Mouse (Mus musculus) embryonic facial prominence, embryonic 15.5 days (tissue): ENCODE results near the gene Arl14. TPM values are rescaled to one million over a fixed set of nuclear protein-coding genes. Genes with fewer than 3 reads are reported as not detected.
"Not testable (repeated sequence)": the region's sequence is repeated elsewhere in the genome, so short reads cannot be mapped to it uniquely, and the experiment has no call there.

ENCODE experiments used
- ATAC-seq: fragments of 200-750 bp; cut with Nextera tagmentation; 2 replicates; pipeline ENCODE4 v1.8.0; 2017; ENCODE audit warnings: low read depth, moderate TSS enrichment; ENCODE audit not compliant: insufficient number of reproducible peaks, low FRiP score, low TSS enrichment
- H3K27ac ChIP-seq: fragments of 300-500 bp; sonication (generic); replicated peaks from 2 replicates; pipeline ENCODE4 v1.5.1; 2015; ENCODE audit warnings: mild to moderate bottlenecking, inconsistent platforms
- H3K27me3 ChIP-seq: fragments of 300-500 bp; sonication (generic); 2 replicates; pipeline ENCODE4 v1.6.1; 2015; ENCODE audit warnings: inconsistent platforms
- H3K36me3 ChIP-seq: fragments of 300-500 bp; sonication (generic); 2 replicates; pipeline ENCODE4 v1.6.1; 2015; ENCODE audit warnings: mild to moderate bottlenecking, inconsistent platforms
- H3K4me1 ChIP-seq: fragments of 300-500 bp; sonication (generic); 2 replicates; pipeline ENCODE4 v1.6.1; 2015; ENCODE audit warnings: inconsistent platforms
- H3K4me2 ChIP-seq: fragments of 300-500 bp; sonication (generic); replicated peaks from 2 replicates; pipeline ENCODE4 v1.6.1; 2015; ENCODE audit warnings: mild to moderate bottlenecking, inconsistent platforms
- H3K4me3 ChIP-seq: fragments of 300-500 bp; sonication (generic); replicated peaks from 2 replicates; pipeline ENCODE4 v1.5.1; 2015; ENCODE audit warnings: mild to moderate bottlenecking, inconsistent platforms
- H3K9ac ChIP-seq: fragments of 300-500 bp; sonication (generic); 2 replicates; pipeline ENCODE4 v1.6.1; 2015; ENCODE audit warnings: inconsistent platforms
- H3K9me3 ChIP-seq: fragments of 300-500 bp; sonication (generic); replicated peaks from 2 replicates; pipeline ENCODE4 v1.6.1; 2016; ENCODE audit warnings: inconsistent platforms
- WGBS: fragments of 180-500 bp; shearing (Covaris S2); methylation state at CpG from one replicate; pipeline ENCODE4 v1.1.7; 2015; 5-methylcytosine and 5-hydroxymethylcytosine counted together
- polyA plus RNA-seq: library from polyadenylated mRNA; unstranded; fragments of >200 nt; fragmentation: Nextera tagmentation; extraction: Ambion mirVana; gene quantifications from 2 replicates; pipeline ENCODE4 v1.2.1, GENCODE M21; 2015

Gene Arl14
- polyA plus RNA-seq, 1 experiment from 2014 or later: 0.13 TPM

GRCm38 (mm10) chr3:69214566-69214965 lies 7.7 kb upstream of the Arl14 start:
- Histone ChIP-seq H3K4me3 (no peak overlapping the region), H3K4me2 (no peak overlapping the region), H3K27me3 (no peaks in the 10 kb centered on the region), H3K27ac (no peak overlapping the region), H3K9ac (no peak overlapping the region), H3K36me3 (no peaks in the 10 kb centered on the region), H3K4me1 (no peaks in the 10 kb centered on the region), H3K9me3 (no peaks in the 10 kb centered on the region)
- WGBS: 94% methylated on average over 5 of the region's 5 CpGs
- ATAC-seq: no peak

GRCm38 (mm10) chr3:69222502-69222900 lies 282 bp downstream of the Arl14 start:
- H3K4me3 ChIP-seq: no peak overlapping the region
- H3K36me3 ChIP-seq: no peaks in the 10 kb centered on the region
- 89% methylated on average over 14 of the region's 14 CpGs for WGBS
- ATAC-seq: no peak
- H3K9ac ChIP-seq: no peak overlapping the region
- no peak overlapping the region for H3K27ac ChIP-seq
- H3K9me3 ChIP-seq: no peaks in the 10 kb centered on the region
- no peaks in the 10 kb centered on the region for H3K4me1 ChIP-seq
- no peak overlapping the region for H3K4me2 ChIP-seq
- H3K27me3 ChIP-seq: no peaks in the 10 kb centered on the region

GRCm38 (mm10) chr3:69222987-69223386 lies 768 bp downstream of the Arl14 start:
- Histone ChIP-seq H3K4me3 (no peak overlapping the region), H3K4me1 (no peaks in the 10 kb centered on the region), H3K9me3 (no peaks in the 10 kb centered on the region), H3K9ac (no peak overlapping the region), H3K27ac (no peak overlapping the region), H3K36me3 (no peaks in the 10 kb centered on the region), H3K4me2 (no peak overlapping the region), H3K27me3 (no peaks in the 10 kb centered on the region)
- ATAC-seq: no peak
- 85% methylated on average over 7 of the region's 7 CpGs for WGBS

GRCm38 (mm10) chr3:69223666-69224065 lies 1.4 kb downstream of the Arl14 start:
- no peaks in the 10 kb centered on the region for H3K4me1 ChIP-seq
- H3K36me3 ChIP-seq: no peaks in the 10 kb centered on the region
- H3K9me3 ChIP-seq: no peaks in the 10 kb centered on the region
- 69% methylated on average over 8 of the region's 8 CpGs for WGBS
- no peak for ATAC-seq
- no peak overlapping the region for H3K4me3 ChIP-seq
- no peak overlapping the region for H3K4me2 ChIP-seq
- H3K9ac ChIP-seq: no peak overlapping the region
- H3K27me3 ChIP-seq: no peaks in the 10 kb centered on the region
- no peak overlapping the region for H3K27ac ChIP-seq

GRCm38 (mm10) chr3:69225019-69225418 lies 2.8 kb downstream of the Arl14 start:
- H3K4me1 ChIP-seq: no peaks in the 10 kb centered on the region
- no peaks in the 10 kb centered on the region for H3K36me3 ChIP-seq
- no peak overlapping the region for H3K27ac ChIP-seq
- no peak overlapping the region for H3K4me3 ChIP-seq
- no peak overlapping the region for H3K9ac ChIP-seq
- no peaks in the 10 kb centered on the region for H3K27me3 ChIP-seq
- H3K4me2 ChIP-seq: no peak overlapping the region
- ATAC-seq: no peak
- no peaks in the 10 kb centered on the region for H3K9me3 ChIP-seq

- Histone ChIP-seq H3K4me3 (no peak overlapping the region), H3K4me2 (no peak overlapping the region), H3K9me3 (no peaks in the 10 kb centered on the region), H3K4me1 (no peaks in the 10 kb centered on the region), H3K9ac (no peak overlapping the region), H3K36me3 (no peaks in the 10 kb centered on the region), H3K27me3 (no peaks in the 10 kb centered on the region), H3K27ac (no peak overlapping the region)
- 65% methylated on average over 2 of the region's 2 CpGs for WGBS
- no peak for ATAC-seq
Observed at GRCm38 (mm10) chr3:69226496-69226895, 4.3 kb downstream of the Arl14 start.

GRCm38 (mm10) chr3:69228002-69228401 lies 5.8 kb downstream of the Arl14 start:
- H3K9me3 ChIP-seq: no peaks in the 10 kb centered on the region
- H3K4me2 ChIP-seq: no peak overlapping the region
- H3K27ac ChIP-seq: no peak overlapping the region
- H3K4me3 ChIP-seq: no peak overlapping the region
- H3K9ac ChIP-seq: no peak overlapping the region
- H3K36me3 ChIP-seq: no peaks in the 10 kb centered on the region
- no peaks in the 10 kb centered on the region for H3K4me1 ChIP-seq
- ATAC-seq: no peak
- H3K27me3 ChIP-seq: no peaks in the 10 kb centered on the region
- WGBS: 83% methylated on average over 1 of the region's 1 CpGs

GRCm38 (mm10) chr3:69231522-69232138 lies 9.4 kb downstream of the Arl14 start:
- Histone ChIP-seq H3K9ac (no peak overlapping the region), H3K4me3 (no peak overlapping the region), H3K36me3 (no peaks in the 10 kb centered on the region), H3K9me3 (no peaks in the 10 kb centered on the region), H3K4me2 (no peak overlapping the region), H3K4me1 (no peaks in the 10 kb centered on the region), H3K27me3 (no peaks in the 10 kb centered on the region), H3K27ac (no peak overlapping the region)
- WGBS: 91% methylated on average over 14 of the region's 14 CpGs
- no peak for ATAC-seq

GRCm38 (mm10) chr3:69233552-69234189 lies 11.5 kb downstream of the Arl14 start:
- WGBS: 77% methylated on average over 10 of the region's 10 CpGs
- ATAC-seq: not testable (repeated sequence)

GRCm38 (mm10) chr3:69234525-69234924 lies 12.3 kb downstream of the Arl14 start:
- no peak overlapping the region for H3K9ac ChIP-seq
- no peaks in the 10 kb centered on the region for H3K27me3 ChIP-seq
- H3K4me1 ChIP-seq: no peaks in the 10 kb centered on the region
- H3K27ac ChIP-seq: no peak overlapping the region
- H3K9me3 ChIP-seq: no peaks in the 10 kb centered on the region
- no peak overlapping the region for H3K4me2 ChIP-seq
- no peaks in the 10 kb centered on the region for H3K36me3 ChIP-seq
- H3K4me3 ChIP-seq: no peak overlapping the region
- WGBS: 80% methylated on average over 1 of the region's 1 CpGs
- ATAC-seq: no peak

More at GRCm38 (mm10) chr3:69233552-69234189, 11.5 kb downstream of the Arl14 start:
- H3K9me3 ChIP-seq, H3K36me3 ChIP-seq, H3K27me3 ChIP-seq, H3K4me3 ChIP-seq, H3K9ac ChIP-seq, H3K4me1 ChIP-seq, H3K27ac ChIP-seq, H3K4me2 ChIP-seq: not testable (repeated sequence)

GRCm38 (mm10) chr3:69235806-69236205 lies 13.6 kb downstream of the Arl14 start:
- 74% methylated on average over 3 of the region's 3 CpGs for WGBS
- 0 out of 2 replicates have a peak, but pooled peaks cover 2% of the 10 kb centered on the region for H3K27me3 ChIP-seq
- no peaks in the 10 kb centered on the region for H3K9me3 ChIP-seq
- H3K4me2 ChIP-seq: no peak overlapping the region
- no peak overlapping the region for H3K4me3 ChIP-seq
- no peaks in the 10 kb centered on the region for H3K4me1 ChIP-seq
- H3K36me3 ChIP-seq: no peaks in the 10 kb centered on the region
- ATAC-seq: no peak
- H3K27ac ChIP-seq: no peak overlapping the region
- no peak overlapping the region for H3K9ac ChIP-seq

- Histone ChIP-seq H3K27me3 (0 out of 2 replicates have a peak, but pooled peaks cover 2% of the 10 kb centered on the region), H3K27ac (no peak overlapping the region), H3K9me3 (no peaks in the 10 kb centered on the region), H3K4me2 (no peak overlapping the region), H3K9ac (no peak overlapping the region), H3K4me1 (no peaks in the 10 kb centered on the region), H3K4me3 (no peak overlapping the region), H3K36me3 (no peaks in the 10 kb centered on the region)
- no peak for ATAC-seq
- WGBS: 82% methylated on average over 12 of the region's 12 CpGs
Observed at GRCm38 (mm10) chr3:69236491-69236890, 14.3 kb downstream of the Arl14 start.
